Mouse (Mus musculus) layer of hippocampus, adult 2 months (tissue): ENCODE measurements around the gene Kdsr. TPM values are rescaled to one million over a fixed set of nuclear protein-coding genes. Genes with fewer than 3 reads are reported as not detected.

Source experiments
- DNase-seq, 2 experiments: peaks; one replicate each; pipeline ENCODE4 v3.0.0; 2022; ENCODE audit warnings: low spot score in 2 of 2
- H3K27ac ChIP-seq: fragments of 200-600 bp; 2 replicates; pipeline ENCODE4 v1.8.1; 2022
- H3K4me3 ChIP-seq: fragments of 200-600 bp; 2 replicates; pipeline ENCODE4 v1.8.1; 2022; ENCODE audit warnings: mild to moderate bottlenecking
- CTCF ChIP-seq: fragments of 200-600 bp; conservative IDR thresholded peaks from 2 replicates; pipeline ENCODE4 v1.8.1; 2022; ENCODE audit warnings: antibody characterized with exemption, mild to moderate bottlenecking, moderate library complexity
- total RNA-seq, 2 experiments: library from RNA; stranded (reverse); gene quantifications; 2 replicates each; pipeline ENCODE4 v1.2.3; 2021

Kdsr gene
- total RNA-seq, 2 experiments from 2014 or later: 28.1 to 28.9 TPM

DNA sequence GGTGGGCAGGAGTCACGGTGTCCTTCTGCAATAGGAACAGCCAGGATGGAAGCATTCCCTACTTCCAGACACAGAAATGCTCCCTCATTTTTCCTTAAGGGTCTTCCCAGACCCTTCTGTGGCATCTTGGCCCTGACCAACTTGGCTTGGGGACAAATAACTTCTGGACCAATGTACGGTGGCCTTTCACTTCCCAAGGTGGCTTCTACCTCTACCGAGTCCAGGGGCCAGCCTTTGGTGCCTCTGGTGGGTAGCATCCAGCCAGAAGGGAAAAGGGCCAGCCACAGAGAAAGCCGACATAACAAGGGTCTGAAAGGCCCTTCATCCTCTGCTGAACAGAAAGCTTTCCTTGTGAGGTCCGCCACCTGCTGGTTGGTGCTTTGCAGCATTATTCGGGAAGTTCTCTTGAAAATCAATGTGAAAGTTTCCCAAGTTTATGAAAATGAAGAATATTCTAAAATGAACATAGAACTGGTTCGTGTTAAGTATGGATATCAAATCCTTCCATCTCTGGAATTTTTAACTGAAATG lies 42.4 kb downstream of the Kdsr start:
- DNase-seq: peak; percentile 60 to 82
- no peak overlapping the region for H3K4me3 ChIP-seq
- H3K27ac ChIP-seq: no peak overlapping the region
- peak; percentile 92 for TF ChIP-seq CTCF

- no peak for TF ChIP-seq CTCF
- no peak overlapping the region for H3K4me3 ChIP-seq
- no peak for DNase-seq
- no peak overlapping the region for H3K27ac ChIP-seq
Observed at GRCm38 (mm10) chr1:106716141-106716540, 43.4 kb downstream of the Kdsr start.

DNA sequence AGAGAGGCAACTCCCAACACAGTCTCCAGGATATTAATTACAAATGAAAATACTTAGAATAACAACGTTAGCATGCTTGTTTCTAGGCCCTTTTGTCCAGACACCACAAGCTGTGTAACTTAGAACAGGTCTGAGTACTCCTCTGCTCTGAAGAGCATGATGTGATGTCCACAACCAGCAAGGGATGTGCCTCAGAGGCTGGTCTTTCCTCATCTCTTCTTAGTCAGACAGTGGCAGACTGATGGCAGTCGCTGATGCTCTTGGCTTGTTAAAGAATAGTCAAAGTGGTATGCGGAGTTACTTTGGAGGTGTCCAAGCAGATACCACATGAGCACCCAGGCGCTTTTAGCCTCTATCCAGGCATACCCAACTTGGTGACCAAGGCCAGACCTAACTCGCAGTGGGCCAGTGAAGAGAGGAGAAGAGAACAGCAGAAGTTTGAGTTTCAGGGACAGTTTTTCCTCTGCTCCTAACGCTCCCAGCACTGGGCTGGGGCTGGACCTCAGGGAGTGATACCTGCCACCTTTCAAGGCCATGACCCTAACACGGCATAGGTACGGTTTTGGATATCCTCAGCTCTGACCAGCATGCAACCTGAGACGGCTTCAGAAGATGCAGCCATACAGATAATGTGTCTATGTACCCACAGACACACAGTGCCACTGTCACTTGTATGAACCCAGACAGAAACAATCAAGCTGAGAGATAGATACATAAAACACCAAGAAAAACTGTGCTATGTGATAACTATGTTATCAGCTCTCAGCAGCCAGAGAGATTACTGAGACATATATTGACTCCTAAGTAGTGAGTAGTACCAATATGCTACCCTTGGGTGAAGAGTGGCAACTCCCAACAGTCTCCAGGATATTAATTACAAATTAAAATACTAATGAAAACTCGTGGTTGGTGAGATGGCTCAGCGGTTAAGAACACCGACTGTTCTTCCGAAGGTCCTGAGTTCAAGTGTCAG lies 44.1 kb downstream of the Kdsr start:
- DNase-seq: no peak
- TF ChIP-seq CTCF: no peak
- H3K27ac ChIP-seq: no peak overlapping the region
- no peak overlapping the region; the same call in 1 of the 2 replicates for H3K4me3 ChIP-seq

DNA sequence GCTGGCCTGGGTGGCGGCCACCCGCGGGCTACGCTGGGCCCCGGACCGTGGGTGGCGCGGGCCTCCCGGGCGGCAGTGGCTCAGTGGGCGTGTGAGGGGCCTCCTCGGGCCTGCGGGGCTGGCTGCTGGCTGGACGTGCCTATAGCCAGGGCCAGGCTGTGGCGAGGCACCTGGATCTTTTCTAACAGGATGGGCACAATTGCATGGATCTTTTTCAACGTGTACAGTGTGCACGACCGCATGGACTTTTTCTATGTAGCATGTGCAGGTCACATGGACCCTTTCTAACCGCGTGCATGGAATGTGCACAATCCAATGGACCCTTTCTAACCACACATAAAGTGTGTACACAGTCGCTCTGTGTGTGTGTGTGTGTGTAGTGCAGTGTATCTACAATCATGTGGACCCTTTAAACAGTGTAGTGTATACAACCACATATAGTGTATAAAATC lies 45.0 kb downstream of the Kdsr start:
- Histone ChIP-seq H3K4me3 (peak overlapping the region; percentile 80), H3K27ac (peak overlapping the region; percentile 76; the same call in 1 of the 2 replicates)
- TF ChIP-seq CTCF: no peak
- DNase-seq: no peak

GRCm38 (mm10) chr1:106713621-106714529 lies 45.7 kb downstream of the Kdsr start, which contains the start of gene Bcl2:
Gene Bcl2 (minus strand): TSS chr1:106714274.
- TF ChIP-seq CTCF: no peak
- Histone ChIP-seq H3K27ac (peak within 1 kb of the TSS; percentile 81), H3K4me3 (peak within 1 kb of the TSS; percentile 80)
- peak; percentile 56 to 59 for DNase-seq

DNA sequence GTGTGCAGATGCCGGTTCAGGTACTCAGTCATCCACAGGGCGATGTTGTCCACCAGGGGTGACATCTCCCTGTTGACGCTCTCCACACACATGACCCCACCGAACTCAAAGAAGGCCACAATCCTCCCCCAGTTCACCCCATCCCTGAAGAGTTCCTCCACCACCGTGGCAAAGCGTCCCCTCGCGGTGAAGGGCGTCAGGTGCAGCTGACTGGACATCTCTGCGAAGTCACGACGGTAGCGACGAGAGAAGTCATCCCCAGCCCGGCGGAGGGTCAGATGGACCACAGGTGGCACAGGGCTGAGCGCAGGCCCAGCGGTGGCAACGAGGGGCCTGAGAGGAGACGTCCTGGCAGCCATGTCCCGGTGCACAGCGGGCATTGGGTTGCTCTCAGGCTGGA lies 47.2 kb downstream of the Kdsr start:
- Histone ChIP-seq H3K4me3 (peak overlapping the region; percentile 80), H3K27ac (0 out of 2 replicates have a peak overlapping the region, but pooled peaks have one; percentile 28)
- peak in 1 of 2 experiments; percentile 39 for DNase-seq
- peak; percentile 80 for TF ChIP-seq CTCF

DNA sequence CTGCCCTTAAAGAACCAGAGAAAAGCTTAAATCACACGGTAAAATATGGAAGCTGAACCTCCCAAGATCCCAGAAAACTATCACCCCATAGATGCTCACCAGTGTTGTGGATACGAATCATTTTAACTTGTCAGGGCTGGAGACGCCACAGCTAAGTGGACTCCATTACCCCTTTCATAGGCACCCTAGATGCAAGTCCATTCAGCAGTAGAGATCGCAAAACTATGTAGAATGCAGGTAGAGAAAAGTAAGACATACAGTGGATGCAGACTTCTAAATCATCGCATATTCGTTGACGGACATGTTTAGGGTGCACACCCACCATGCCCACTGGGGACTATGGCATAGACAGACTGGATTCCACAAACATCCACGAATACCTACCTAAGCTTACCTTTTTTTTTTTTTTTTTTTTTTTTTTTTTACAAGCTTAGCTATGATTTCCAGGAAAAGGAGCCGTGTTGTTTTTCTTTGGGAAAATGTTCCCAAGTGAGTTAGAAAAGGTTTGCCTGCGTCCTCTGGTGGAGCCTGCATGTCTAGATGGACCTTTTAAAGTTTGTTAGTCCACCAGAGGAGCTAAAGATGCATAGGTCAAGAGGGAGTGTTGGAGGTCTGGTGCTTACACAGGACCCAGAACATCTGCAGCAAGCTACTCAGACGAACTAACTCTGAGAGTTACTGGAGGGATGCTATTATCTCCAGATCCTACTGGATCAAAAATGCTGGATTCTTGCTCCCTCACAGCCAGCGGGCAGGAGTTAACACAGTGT lies 48.0 kb downstream of the Kdsr start:
- Histone ChIP-seq H3K4me3 (peak overlapping the region; percentile 80), H3K27ac (no peak overlapping the region)
- TF ChIP-seq CTCF: peak; percentile 32
- DNase-seq: no peak

GRCm38 (mm10) chr1:106710202-106710601 lies 49.3 kb downstream of the Kdsr start:
- Histone ChIP-seq H3K27ac (no peak overlapping the region), H3K4me3 (no peak overlapping the region; the same call in 1 of the 2 replicates)
- TF ChIP-seq CTCF: no peak
- DNase-seq: no peak

- no peak for TF ChIP-seq CTCF
- Histone ChIP-seq H3K4me3 (no peak overlapping the region), H3K27ac (no peak overlapping the region)
- DNase-seq: no peak
Observed at GRCm38 (mm10) chr1:106707036-106707880, 52.3 kb downstream of the Kdsr start.

- no peak overlapping the region for H3K27ac ChIP-seq
- no peak for DNase-seq
- TF ChIP-seq CTCF: no peak
- no peak overlapping the region for H3K4me3 ChIP-seq
Observed at GRCm38 (mm10) chr1:106703183-106703582, 56.3 kb downstream of the Kdsr start.
